Mouse (Mus musculus) MEL (cell line): ENCODE results near the gene Ntn1.

Experiments used
- CTCF ChIP-seq, 3 experiments: IDR thresholded peaks in 2 of 3; conservative IDR thresholded peaks in 1 of 3; 2 replicates each; pipeline ENCODE4 v1.5.1; 2011 to 2012; ENCODE audit warnings: low read length in 3 of 3, low read depth in 2 of 3, mild to moderate bottlenecking in 2 of 3, improper control_type of control experiment in 1 of 3, inconsistent platforms in 1 of 3, mixed read lengths in 1 of 3, moderate library complexity in 1 of 3; ENCODE audit not compliant: control insufficient read depth in 1 of 3, insufficient read depth in 1 of 3, poor library complexity in 1 of 3, severe bottlenecking in 1 of 3
- SIN3A ChIP-seq: IDR thresholded peaks from 2 replicates; pipeline ENCODE4 v1.6.1; 2012; ENCODE audit warnings: low read length, improper control_type of control experiment, inconsistent platforms
- USF1 ChIP-seq: IDR thresholded peaks from 2 replicates; pipeline ENCODE4 v1.6.1; 2014; ENCODE audit warnings: low read depth, mild to moderate bottlenecking, inconsistent platforms, low read length, improper control_type of control experiment, moderate library complexity
- ZNF384 ChIP-seq: IDR thresholded peaks from 2 replicates; pipeline ENCODE4 v1.6.1; 2012; ENCODE audit warnings: low read depth, mild to moderate bottlenecking, inconsistent platforms, low read length, improper control_type of control experiment

GRCm38 (mm10) chr11:68250106-68250505, 150.5 kb downstream of the Ntn1 start:
- no peak for TF ChIP-seq ZNF384
- TF ChIP-seq CTCF (IDR thresholded peaks at IDR 0.05 in 2 of 3, conservative IDR thresholded peaks at IDR 0.05 in 1 of 3; ENCODE audit: control insufficient read depth in 1 of 3, insufficient read depth in 1 of 3, low read depth in 2 of 3, low read length in 3 of 3, poor library complexity in 1 of 3, severe bottlenecking in 1 of 3) = no peak
- TF ChIP-seq USF1 = no peak
- no peak for TF ChIP-seq SIN3A
